Mouse (Mus musculus) A20 (cell line): ENCODE results near the gene Taar8b.
"Not testable (repeated sequence)": the region's sequence is repeated elsewhere in the genome, so short reads cannot be mapped to it uniquely, and the experiment has no call there.

Experiments used
- DNase-seq: peaks from one replicate; pipeline ENCODE4 v3.0.0-alpha.2; 2011; ENCODE audit warnings: low read depth, low spot score

Gene Taar8b

DNA sequence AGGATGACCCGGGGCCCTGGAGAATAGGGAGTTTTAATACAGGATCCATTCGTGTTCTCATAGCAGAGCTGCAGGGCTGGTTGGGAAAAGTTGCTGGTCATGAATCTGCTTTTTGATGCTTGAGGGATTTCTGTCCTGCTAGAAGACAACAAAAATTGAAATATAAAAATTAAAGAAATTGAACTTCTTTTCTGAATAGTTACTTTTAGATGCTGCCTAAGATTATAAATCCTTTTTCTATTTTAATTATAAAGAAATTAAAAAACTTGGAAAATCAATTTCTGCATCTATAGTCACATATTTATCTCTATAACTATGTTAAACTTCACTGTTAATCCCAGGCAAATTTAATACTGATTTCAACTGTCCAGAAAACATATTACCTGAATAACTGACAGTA, at the start of gene Taar8b:
Gene Taar8b, minus strand, starts transcription at position 101 of the 400 bp plus-strand sequence.
- no peak for DNase-seq

DNA sequence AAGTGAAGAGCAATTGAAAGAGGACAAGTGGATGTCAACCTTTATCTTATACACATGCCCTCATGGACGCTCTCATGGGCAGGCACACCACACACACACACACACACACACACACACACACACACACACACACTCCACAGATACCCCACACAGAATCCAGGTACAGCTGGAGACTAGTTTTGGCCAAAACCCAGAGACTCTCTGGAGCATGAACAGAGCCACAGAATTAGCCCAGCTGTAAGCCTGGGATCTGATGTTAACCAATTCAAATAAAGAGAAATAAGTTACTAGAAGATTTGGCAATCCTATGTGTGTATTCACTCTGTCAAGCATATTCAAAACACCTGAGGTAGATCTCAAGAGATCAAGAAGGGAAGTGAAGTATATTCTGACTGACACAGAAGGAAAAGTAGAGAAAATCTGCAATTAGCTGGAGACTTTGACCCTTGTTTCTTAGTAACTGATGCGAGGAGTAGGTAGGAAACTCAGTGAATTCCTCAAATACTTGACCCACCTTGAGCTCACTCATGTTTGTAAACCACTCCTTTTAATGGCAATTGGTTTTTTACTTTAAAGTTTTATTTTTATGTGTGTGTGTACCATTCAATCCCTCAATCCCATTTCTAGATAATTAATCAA, 46.6 kb upstream of the Taar8b start:
- DNase-seq, result no peak

DNA sequence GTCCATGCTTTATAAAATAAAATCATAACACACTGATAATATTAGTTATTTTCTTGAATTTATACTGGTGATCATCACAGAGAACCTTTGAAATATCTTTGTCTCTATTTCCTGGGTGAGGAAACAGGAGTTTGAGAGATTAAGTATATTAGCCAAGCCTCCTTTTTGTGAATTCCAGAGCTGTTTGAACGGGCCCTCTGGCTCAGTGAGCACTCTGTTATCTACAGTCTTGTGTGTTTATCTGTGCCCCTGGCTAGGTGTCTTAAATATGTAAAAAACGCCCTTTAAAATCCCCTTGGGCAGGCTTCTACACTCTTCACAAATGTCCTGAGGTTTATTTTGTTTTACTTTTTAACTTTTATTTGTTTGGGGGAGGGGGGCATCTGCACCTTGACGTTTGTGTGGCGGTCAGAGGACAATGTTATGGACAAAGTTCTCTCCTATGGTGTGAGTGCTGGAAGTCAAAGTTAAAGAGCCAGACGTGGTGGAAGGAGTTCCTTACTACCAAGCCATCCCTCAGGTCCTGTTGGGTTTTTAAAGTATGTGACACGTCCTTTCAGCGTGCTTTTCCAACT, 42.1 kb upstream of the Taar8b start:
- DNase-seq, result no peak

DNA sequence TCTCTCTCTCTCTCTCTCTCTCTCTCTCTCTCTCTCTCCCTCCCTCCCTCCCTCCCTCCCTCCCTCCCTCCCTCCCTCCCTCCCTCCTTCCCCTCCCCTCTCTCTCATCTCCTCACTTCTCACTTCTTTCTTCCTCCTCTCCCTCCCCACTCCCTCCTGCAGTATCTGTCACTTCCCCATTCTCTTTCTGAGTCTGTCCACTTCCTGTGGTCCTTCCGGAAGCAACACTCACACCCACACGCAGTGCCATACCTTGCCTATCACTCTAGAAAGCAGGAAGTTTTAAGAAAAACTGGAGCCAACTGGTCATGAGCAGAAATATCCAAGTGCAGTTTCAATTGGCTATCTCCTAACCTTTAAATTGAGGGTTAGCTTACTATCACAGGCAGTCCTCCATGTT, 41.0 kb upstream of the Taar8b start:
- DNase-seq, result peak; percentile 73

DNA sequence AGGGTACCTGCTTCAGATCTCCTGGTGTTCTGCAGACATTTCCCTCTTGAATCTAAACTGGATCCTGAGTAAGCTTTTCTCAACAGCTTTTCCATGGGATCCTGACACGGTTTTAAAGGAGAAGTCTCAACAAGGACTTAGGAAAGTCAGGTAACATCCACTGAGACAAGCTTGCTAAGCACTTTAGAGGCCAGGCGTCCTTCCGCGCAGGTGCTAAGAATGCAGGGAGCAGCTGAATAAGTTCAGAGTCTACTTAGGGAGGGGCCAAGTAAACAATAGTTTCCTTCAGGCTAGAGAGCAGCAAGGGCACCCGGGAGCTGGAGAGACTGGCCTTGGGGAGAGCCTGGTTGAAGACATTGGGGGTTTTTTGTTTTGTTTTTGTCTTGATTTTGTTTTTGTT, 40.2 kb upstream of the Taar8b start:
- DNase-seq, result peak; percentile 85

DNA sequence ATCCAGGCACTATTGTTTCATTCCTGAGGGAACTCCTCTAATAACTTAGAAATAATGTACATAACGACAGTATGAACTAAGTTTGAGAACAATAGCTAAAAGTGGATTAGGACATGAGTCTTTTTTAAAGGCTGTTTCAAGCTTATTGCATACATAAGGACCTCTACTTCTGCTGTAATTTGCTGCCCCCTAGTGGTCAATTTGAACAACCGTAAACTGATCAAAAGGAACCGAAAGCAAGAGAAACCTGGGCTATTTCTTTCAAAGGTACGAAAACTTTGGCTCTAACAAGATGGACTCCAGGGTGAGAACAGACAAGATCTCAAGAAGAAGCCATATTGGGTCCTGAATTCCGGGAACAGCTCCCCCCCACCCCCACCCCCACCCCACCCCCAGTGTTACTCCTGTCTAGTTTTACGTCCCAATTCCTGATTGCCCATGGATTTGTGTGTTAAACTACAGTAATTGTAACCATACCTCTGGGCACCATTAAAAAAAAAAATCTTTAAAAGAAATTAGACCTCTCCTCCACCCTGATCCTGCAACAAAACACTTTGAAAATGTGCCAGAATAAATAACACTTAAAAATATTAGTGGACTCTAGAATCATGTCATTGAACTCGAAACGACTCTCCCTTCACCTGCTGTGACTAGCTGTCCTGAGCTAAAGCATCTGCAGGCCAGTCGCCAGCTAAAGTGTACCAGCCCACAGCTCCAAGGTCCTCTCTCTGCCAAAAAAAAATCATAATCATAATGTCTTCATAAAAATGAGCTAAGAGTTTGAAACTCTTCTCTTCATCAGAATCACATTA, 39.6 kb upstream of the Taar8b start:
- peak; percentile 89 for DNase-seq

DNA sequence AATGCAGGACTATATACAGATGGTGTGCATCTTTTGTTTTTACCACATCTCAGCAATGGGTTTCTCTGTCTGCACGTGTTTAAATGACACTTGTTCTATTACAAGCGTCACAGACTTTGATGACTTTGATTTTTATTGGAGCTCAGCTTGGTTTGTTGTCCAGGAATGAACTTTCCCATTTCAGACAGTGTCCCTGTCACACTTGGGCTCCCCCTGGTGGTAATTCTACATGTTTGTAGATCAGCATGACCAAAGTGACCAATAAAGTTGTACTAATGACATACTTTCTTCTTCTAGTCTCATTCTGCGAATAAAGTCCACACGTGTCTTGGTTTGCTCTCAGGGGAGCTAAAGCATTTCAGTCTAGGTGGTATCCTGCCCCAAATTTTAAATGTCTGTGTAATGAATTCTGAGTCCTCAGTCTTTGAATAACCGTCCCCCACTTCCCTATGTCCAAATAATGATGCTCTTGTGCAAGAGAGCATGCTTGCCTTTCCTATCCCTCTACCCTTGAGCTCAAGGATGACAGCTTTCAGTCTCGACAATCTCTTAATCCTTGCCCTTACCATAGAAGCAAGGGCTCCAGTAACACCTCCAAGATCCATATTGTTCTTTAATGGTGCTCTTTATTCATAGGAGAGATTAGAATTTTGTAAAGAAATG, 19.2 kb upstream of the Taar8b start:
- DNase-seq, result peak; percentile 58

DNA sequence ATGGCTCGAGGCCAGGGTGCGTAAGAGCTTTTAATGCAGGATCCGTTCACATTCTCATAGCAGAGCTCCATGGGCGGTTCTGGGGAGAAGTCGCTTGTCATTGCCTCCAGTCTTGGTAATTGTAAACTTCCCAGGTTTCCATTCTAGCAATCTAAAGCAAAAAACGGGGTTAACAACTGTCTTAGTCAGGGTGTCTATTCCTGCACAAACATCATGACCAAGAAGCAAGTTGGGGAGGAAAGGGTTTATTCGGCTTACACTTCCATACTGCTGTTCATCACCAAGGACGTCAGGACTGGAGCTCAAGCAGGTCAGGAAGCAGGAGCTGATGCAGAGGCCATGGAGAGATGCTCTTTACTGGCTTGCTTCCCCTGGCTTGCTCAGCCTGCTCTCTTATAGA, 17.3 kb upstream of the Taar8b start, which contains the start of gene Taar9:
Gene Taar9, minus strand, starts transcription at position 101 of the 400 bp plus-strand sequence.
- not testable (repeated sequence) for DNase-seq

DNA sequence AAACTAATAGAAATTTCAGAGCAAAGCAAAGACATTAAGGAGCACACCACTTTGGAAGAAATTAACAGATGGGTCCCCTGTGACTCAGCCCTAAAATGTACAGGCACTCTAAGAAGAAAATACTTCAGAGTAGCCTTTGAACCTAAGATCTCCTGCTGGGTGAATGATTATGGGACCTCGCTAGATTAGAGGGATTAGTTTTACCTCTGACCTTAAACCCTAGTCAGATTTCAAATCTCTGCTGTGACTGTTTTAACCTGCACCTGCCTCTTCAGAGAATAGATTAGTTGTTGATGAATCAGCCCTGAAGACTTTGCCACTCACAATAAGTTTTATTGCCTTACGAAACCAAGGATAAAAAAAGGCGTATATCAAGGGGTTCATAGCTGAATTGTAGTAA, 16.1 kb upstream of the Taar8b start:
- DNase-seq, result no peak

DNA sequence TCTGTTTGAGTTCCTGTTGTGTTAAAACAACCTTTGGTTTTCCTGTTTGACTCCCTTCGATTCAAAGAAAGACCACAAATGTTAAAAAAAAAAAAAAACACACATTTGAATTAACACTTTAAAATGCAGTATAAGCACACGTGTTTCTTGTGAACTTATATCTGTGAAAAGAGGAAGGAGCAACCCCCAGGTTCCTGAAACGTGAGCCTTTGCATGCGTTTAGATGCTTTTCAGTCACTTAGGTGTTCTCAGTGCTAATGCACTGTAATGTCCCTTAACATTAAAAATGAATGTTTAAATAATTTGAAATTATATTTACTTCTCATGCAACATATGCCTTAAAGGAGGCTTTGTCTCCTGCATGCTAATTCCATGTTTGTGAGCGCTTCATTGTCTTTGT, 15.7 kb upstream of the Taar8b start:
- DNase-seq, result peak; percentile 37

DNA sequence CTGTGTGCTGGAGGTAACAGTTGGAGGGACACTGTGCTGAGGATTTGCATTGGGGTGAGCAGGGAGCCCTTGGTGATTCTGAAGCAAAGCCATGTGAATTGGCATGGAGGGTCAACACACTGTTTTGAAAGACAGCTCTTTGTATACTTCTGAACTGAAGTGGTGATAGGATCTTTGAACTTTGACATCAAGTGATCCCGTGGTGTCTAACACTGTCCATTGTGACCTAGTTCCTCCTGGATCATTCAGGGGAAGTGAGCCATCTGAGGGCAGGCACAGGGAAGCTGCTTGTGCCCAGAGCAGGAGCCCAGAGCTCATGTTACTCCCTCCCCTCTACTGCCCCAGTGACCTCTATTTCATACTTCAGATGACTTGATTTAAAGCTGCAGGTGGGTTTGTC, 11.2 kb upstream of the Taar8b start:
- not testable (repeated sequence) for DNase-seq

DNA sequence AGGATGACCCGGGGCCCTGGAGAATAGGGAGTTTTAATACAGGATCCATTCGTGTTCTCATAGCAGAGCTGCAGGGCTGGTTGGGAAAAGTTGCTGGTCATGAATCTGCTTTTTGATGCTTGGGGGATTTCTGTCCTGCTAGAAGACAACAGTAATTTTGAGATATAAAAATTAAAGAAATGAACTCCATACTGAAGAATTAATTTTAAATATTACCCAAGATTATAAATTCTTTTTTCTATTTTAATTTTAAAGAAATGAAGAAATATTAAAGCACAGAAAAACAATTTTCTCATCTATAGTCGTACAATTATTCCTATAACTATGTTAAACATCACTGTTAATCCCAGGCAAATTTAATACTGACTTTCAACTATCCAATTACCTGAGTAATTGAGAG, 9.7 kb upstream of the Taar8b start, which contains the start of gene Taar8c:
Gene Taar8c, minus strand, starts transcription at position 101 of the 400 bp plus-strand sequence.
- DNase-seq, result not testable (repeated sequence)

DNA sequence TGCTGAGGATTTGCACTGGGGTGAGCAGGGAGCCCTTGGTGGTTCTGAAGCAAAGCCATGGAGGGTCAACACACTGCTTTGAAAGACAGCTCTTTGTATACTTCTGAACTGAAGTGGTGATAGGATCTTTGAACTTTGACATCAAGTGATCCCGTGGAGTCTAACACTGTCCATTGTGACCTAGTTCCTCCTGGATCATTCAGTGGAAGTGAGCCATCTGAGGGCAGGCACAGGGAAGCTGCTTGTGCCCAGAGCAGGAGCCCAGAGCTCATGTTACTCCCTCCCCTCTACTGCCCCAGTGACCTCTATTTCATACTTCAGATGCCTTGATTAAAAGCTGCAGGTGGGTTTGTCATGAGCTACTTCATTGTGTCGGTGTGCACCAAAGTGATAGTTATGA, 4.9 kb upstream of the Taar8b start:
- not testable (repeated sequence) for DNase-seq

DNA sequence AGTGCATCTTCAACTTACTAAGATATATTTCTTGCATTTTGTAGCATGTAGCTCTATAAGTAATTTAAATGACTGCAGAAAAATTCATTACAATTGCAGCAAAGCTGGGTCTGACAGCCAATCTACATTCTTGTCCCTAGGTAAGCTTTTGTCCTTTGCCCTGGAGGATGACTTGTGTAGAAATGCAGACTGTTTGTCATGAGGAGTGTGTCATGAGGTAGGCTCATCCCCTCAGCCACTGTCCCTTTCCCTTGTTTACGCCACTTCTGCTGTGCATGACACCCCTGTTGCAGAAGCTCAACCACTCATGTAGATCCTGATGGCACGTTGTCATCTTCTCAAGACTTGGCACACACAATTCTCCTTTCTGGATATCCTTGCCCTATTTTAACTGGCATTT, 4.9 kb downstream of the Taar8b start:
- DNase-seq, result no peak

DNA sequence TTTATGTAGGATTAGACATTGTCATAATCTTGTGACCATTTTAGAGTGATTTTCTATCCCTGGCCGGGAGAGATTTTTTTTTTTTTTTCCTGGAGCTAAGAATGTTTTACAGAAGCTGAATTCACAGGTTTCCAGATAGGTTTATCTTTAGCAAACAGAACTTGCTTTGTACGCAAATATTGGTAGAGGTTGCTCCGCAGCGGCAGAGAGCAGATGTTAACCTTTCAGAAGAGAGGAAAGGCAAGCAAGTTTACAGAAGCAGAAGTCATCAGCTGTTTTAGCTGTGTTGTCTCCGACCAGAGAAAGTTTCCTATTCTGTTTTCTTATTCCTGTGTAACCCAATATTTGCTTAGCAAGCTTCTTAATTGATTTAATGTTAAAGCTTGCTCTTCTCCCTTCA, 5.5 kb downstream of the Taar8b start:
- no peak for DNase-seq

DNA sequence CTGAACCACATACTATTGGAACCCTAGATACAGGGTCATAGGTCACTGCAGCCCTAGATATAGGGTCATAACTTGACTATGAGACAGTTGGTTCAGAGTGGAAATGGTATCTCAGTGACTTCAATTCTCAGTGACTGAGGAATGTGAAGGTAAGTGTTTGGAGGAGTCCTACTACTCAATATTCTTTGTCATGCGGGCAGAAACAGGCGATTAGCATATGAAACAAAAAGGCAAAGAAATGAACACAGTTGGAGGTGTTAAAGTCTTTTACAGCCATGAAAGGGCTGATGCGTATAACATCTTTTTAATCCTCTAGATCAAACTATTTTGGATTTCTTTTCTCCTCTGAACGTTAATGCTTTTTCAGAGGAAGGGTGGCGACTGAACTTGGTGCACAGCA, 6.2 kb downstream of the Taar8b start:
- DNase-seq, result no peak

DNA sequence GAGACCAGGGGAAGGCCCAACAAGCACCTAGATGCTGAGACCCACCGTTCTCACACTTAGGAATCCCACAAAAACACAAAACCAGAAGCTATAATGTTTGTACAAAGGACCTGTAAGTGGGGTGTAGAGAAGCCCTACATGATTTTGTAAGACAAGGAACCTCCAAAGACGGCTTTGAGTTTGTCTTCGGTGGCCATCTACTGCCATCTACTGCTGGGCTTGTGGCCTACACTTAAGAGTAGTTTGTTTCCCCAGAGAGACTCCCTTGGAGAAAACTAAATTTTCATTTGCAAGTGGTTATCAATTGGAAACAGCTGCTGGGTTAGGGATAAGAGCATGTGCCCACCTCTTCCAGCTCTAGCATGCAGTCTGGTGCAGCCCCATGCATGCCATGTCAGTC, 11.9 kb downstream of the Taar8b start:
- DNase-seq, result peak; percentile 53

DNA sequence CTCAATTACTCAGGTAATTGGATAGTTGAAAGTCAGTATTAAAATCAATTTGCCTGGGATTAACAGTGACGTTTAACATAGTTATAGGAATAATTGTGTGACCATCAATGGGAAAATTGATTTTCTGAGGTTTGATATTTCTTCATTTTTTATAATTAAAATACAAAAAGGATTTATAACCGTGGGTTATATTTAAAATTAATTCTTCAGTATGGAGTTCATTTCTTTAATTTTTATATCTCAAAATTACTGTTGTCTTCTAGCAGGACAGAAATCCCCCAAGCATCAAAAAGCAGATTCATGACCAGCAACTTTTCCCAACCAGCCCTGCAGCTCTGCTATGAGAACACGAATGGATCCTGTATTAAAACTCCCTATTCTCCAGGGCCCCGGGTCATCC, 15.9 kb downstream of the Taar8b start, which contains the start of gene Taar8a:
Gene Taar8a, plus strand, starts transcription at position 301 of the 400 bp plus-strand sequence.
- DNase-seq, result not testable (repeated sequence)

DNA sequence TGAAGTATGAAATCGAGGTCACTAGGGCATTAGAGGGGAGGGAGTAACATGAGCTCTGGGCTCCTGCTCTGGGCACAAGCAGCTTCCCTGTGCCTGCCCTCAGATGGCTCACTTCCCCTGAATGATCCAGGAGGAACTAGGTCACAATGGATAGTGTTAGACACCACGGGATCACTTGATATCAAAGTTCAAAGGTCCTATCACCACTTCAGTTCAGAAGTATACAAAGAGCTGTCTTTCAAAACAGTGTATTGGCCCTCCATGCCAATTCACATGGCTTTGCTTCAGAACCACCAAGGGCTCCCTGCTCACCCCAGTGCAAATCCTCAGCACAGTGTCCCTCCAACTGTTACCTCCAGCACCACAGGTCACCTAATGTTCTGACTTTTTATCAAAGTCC, 17.3 kb downstream of the Taar8b start:
- not testable (repeated sequence) for DNase-seq

DNA sequence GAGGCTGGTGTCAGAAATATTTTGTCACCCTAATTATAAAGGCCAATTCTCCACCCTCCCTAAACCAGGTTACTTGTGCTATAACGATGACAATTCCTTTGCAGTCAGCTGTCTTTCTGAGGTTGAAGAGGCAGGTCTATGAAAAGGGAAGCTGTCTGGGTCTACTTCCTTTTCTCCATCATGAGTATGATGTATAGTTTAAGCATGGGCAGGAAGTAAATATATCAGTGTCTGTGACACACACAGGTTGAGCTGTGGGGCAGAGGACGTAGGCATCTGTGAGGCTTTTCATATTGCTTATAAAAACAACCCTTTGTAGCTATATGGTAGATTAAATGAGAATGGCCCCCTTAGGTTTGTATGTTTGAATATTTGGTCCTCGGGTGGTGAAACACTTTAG, 33.1 kb downstream of the Taar8b start:
- peak; percentile 15 for DNase-seq

DNA sequence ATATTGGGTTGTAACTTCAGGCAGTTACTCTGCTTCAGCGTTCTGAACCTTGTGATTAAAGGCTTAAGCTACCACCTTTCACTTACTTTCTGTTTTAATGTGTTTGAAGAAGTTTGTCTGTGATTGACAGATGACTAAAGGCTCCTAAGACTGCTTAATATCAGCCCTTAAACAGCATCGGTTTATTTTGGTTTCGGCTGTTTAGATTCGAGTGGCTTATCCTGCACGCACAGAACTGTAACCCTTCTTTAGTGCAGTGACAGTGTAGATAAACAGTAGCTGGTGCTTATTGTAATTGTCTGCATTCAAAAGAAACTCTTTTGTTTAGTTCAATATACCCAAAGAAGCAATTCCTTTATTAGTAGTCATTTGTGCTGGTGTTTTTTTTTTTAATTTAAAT, 40.1 kb downstream of the Taar8b start:
- no peak for DNase-seq

DNA sequence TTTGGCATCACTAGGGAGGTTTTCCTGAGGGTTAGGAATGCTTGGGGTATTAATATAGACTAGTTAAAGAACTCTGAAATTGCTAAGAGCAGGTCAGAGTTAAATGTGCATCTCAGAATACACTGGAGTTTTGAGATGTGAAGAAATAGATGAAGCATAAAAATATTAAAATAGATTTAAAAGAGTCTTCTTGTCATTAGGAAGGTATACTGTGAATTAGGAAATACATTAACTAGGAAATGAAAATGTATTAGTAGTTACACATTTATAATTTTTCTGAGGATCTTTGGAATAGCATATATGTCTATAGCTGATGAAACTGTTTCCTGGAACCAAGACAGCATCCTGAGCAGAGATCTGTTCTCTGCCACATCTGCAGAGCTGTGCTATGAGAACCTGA, 42.9 kb downstream of the Taar8b start, which contains the start of gene Taar7f:
Gene Taar7f, plus strand, starts transcription at position 301 of the 400 bp plus-strand sequence.
- DNase-seq, result no peak
